Mouse (Mus musculus): ENCODE measurements around the gene Magix.
A peak's percentile ranks its signal among the peaks of the same experiment; 100 is the strongest.

Gene Magix

DNA sequence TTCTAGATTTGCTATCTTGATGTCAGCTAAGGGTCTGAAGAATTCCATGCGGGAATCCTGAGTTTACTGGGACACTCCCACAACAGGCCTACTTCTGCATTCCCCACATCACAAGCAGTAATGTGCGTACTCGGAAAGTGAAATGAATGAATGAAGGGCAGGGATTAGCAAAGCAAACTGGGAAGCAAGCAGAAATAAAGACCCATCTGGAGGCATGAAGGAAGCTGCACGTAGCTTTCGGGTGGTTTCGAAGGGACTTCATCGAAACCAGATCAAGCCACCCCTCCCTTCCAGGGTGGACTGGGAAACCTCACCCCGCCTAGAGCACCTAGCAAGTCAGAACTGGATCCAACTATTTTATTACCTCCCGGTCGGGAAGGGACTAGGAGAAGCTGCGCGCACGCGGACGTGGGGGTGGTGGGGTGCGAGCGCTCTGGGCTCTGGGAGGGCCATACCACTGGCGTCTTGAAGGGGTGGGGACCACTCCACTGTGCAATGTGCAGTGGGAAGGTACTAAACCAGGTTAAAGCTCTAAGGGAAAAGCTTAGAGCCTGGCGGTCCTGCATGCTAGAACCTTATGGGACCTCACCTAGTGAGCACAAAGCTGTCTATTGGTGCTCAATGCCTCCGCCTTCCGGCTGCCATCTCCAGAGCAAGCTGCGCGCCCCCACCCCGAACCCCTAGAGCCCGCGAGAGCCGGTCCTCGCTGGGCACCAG lies 6.6 kb downstream of the Magix start:
- no peak for DNase-seq (ENCODE audit: low spot score in 2 of 2)

DNA sequence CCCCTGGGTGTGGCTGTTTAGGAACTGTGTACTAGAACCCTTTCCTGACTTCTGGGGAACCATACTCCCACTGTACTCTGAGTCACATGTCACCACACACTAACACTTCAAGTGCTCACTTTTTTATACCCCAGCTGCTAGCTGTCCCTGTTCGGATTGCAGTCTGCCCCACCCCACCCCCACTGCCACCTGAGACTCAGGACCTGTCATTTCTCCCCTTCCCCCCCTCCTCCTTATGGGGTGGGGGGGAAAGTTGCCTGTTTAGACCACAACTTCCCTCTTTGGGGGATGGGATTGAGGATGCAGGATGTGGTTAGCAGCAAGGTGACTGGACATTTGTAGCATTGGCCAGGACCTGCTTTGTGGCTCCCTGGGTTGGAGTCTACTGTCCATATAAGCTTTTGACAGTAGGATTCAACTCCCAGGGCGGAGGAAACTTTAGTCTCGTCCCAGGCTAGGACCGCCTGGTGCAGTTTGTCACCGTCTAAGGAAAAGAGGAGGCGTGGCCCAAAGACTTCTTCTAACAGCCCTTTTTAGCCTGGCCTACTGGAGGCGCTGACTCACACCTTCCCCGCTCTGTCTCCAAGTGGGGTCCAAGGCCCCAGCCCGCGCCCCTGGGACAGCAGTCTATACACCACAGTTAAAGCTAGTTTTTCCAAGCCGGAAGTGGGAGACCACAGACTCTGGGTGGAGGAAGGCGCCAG lies 7.3 kb downstream of the Magix start:
- DNase-seq (ENCODE audit: low spot score in 2 of 2): no peak

DNA sequence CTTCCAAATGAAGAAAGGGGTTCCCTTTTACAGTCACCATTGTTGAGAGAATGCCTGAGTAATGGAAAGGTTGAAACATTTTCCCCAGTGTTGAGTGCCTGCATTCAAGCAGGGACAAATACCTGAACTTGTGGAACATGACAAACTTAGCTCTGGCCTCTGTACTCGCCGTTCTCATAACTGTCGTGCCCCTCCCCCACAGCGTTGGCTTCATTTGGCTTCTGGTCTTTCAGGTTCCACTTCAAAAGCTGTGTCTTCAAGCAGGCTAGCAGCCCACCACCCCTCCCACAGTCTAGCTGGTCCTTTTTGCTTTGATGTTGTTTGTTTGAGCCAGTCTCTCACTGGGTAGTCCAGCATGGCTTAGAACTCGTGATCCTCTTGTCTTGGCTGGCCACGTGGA lies 8.3 kb downstream of the Magix start:
- no peak for DNase-seq (ENCODE audit: low spot score in 2 of 2)

DNA sequence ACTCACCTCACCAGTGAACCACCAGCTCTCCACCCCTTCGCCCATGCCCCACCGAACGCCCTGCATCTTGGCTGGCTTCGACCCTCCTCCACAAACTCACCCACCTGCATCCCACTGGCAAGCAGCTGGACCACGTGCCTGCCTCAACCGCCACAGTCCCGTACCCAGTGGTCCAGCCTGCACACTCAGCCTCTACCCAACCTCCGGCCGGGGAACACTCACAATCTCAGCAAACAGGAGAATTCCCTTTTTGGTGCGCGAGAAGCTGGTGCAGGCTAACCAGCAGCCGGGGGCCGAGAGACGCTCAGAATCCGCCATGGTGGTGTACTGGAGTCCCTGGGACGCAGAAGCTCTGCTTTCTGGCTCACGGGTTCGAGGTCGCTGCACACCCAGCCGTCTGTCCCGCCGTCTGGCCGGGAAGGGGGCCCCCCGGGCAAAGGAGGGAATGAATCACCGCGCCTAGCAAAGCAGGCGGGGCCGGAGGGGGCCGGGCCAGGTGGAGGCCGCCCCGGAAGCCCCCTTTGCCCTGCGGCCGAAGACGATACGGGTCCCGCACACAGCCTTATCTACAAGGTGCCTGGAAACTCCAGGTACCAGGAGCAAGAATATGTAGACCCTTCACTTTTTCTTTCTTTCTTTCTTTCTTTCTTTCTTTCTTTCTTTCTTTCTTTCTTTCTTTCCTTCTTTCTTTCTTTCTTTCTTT lies 10.0 kb downstream of the Magix start, which contains the start of gene Plp2:
Gene Plp2 (minus strand): TSS at position 470 of the 703 bp plus-strand sequence.
- peak in 1 of 2 experiments; percentile 27 for DNase-seq (ENCODE audit: low spot score in 2 of 2)

DNA sequence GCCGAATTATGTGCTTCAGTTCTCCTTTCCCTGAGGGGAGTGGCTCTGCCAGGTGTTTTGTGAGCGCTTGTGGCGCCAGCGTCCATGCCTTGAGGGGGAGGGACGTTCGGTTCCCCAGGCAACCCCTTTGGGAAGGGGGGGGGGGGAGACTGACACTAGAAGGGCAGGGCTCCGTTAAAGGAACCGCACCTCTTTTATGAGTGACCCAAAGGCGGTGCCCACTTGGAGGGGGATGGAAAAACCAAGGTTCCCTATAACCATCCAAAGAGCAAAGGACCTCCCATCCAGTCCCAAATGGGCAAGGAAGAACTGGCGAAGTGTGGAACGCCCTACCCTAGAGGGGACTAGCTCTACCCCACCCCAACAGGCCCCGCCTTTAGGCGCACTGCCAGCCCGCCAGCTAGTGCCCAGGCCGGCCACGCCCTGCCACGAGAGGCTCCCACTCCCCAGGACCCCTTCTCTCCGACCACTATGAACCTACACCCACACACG lies 10.6 kb downstream of the Magix start:
- DNase-seq (ENCODE audit: low spot score in 2 of 2): peak; percentile 37 to 54

DNA sequence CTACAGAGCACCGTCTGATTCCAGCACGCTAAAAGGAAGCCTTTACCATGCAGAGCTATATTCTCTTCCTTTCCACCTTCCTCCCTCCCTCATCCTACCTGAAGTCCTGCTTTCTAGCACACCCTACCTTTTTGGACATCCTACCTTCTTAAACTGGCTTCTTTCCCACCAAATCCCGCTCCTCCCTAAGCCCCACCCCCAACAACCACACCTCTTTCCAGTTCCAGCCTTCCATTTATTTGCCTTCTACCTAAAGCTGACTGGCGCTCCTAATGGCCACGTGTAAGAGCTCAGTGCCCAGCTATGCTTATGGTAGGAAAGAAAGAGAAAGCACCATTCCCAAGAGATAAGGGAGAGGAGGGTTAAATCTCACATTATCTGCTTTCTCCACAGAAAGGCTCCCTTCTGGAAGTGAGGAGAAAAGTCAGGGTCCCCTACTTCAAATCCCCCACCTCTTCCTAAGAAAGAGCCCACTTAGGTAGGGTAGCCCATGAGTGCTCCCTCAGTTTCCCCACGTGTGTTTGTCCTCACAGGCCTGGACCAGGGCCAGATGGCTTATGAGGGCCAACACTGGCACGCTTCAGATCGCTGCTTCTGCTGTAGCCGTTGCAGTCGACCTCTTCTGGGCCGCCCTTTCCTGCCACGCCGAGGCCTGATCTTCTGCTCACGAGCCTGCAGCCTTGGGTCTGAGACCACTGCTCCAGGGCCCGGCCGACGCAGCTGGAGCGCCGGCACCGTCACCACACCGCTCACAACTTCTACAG lies 15.1 kb downstream of the Magix start:
- DNase-seq (ENCODE audit: low spot score in 2 of 2): no peak

DNA sequence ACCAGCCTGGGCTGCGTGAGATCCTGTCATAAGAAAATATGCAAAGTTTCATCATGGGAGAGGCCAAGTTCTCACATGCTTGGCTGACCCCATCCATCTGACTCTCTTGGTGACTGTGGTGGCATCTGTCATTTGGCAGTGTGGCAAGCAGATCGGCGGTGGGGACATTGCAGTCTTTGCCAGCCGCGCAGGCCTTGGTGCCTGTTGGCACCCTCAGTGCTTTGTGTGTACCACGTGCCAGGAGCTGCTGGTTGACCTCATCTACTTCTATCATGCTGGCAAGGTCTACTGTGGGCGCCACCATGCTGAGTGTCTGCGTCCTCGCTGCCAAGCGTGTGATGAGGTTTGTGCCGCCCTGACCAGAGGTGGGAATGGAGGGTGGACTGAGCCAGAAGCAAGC lies 16.3 kb downstream of the Magix start:
- DNase-seq (ENCODE audit: low spot score in 2 of 2): no peak

DNA sequence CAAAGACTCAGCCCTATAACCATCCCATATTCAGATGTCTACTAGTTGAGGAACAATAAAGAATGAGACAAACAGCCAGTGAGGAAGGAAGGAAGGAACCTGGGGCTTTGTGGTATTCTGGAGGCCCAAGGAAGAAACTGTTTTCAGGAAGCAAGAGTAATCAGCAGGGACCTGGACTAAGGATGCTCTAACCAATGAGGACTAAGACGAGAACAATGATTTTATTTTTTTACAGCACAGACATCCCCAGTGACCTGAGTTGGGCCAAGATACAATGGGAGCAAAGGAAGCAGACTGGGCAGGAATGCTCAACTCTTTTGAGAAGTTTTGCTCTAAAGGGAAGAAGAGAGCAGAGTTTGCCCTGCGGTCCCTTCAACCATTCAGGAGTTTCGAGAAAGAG lies 18.1 kb downstream of the Magix start:
- no peak for DNase-seq (ENCODE audit: low spot score in 2 of 2)

DNA sequence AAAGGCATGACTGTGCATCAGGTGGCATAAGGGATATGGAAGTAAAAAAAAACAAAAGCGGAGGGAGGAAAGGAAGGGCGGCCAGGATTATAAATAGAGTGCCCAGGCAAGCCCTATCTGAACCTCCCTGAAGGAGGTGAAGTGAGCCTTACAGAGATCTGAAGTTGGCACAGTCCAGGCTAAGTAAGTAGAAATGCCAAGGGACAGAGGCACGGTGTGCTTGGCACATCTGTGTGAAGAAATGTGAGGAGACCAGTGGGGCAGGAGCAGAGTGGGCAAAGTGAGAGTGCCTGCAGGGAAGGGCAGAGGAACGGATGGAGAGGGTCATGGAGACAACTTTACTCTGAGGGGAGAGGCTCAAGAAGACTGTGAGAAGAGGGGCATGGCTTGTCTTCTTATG lies 20.0 kb downstream of the Magix start:
- DNase-seq (ENCODE audit: low spot score in 2 of 2): no peak

DNA sequence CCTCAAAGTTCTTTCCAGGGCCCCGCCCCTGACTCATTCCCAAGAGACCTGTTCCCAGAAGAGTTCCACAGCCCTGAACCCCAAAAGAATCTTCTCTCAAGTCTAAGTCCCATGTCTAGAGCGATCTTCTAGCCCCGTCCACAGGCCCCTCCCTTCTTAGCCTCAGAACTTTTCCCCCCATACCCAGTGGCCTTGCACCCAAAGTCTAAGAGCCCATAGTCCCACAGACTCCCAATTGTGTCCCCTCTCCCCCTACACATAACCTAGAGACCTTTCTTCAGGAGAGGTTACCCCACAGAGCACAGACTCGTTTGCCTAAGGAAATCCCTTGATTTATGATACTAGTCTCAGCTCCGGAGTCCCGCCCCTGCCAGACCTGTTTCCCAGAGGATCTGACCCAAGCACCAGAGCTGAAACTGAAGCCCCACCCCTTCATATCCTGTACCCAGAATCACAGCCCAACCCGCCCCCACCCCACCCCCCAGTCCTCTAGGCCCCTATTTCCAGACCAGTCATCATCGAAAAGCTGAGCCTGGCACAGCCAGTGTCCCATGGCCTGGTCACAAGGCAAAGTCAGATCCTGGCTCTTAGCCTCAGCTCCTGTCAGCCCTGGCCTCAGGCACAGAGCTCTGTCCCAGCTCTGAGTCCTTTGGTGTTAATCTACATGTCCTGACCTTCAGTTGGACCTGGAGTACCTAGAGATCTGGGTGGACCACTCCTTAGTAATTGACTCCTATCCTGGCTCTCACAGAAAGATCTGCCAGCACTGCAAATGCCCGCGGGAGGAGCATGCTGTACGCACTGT lies 22.1 kb downstream of the Magix start:
- no peak for DNase-seq (ENCODE audit: low spot score in 2 of 2)

DNA sequence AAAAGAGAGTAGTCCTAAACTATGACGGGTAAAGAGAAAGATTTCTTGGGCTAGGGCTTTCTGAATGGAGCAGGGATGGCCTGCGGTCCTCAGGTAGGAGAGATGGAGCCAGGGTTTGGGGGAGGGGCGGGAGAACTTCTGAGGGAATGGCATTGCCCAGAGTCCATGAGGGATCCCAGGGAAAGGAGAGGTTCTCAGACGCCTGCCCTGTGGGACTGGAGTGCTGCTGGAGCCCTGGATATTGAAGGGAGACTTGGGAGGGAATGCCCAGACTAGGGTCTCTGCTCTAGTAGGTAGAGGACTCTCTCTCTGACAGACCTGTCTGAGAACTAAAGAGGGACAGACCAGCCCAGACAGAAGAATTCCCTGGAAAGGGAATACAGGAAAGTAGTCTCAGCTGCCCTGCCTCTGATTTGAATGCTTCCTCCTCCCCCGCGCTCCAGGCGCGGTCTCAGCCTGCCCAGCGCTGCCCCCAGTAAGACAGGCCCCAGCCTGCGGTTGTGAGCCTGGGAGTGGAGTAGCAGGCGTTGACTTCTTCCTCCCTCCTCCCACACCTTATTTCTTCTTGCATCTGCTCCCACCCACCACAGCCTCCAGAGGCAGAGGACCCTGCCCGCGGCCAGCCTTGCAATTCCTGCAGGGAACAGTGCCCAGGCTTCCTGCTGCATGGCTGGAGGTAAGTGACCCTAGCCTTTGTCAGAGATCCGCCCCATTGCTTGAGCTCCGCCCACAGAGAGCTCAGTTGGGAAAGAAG lies 22.8 kb downstream of the Magix start:
- no peak for DNase-seq (ENCODE audit: low spot score in 2 of 2)

DNA sequence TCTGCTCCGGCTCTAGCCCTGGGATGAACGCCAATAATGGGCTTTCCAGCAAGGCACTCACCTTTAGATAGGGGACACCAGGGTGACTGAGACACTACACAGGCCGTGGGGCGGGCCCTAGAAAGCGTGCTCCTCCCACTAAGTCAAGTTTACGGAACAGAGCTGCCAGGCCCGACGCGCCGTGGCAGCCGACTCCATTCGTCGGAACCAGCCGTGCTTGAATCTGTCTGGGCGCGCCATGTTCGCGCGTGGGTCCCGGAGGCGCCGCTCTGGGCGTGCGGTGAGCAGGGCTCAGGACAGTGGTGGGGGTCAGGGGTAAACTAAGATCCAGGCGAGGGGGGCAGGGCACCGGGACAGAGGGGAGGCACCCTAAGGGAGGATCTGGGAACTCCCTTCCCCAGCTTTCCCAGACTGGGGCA lies 23.8 kb downstream of the Magix start, which contains the start of gene Prickle3:
Gene Prickle3 (plus strand): TSS at position 40 of the 419 bp plus-strand sequence.
- peak; percentile 16 to 43 for DNase-seq (ENCODE audit: low spot score in 2 of 2)

DNA sequence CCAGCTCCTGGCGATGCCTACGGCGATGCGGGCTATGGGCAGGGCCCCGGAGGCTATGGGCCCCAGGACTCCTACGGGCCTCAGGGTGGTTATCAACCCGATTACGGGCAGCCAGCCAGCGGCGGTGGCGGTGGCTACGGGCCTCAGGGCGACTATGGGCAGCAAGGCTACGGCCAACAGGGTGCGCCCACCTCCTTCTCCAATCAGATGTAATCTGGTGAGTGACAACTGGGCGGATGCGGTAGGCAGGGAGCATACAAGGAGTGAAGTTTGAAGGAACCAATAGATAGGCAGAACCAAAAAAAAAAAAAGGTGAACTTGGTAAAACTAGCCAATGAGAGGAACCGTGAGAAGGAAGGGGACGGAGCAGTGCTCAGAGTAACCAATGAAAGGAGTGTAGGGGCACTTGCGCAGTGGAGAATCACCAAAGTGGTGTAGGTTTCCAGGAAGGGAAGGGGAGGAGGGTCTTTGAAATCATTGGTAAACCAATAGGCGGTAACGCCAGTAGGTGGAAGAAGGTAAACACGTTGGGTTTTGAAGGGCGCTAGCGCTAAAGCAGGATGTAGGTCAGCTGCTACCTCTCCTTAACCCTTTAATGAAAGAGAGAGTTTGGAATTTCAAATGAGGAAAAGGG lies 32.3 kb downstream of the Magix start:
- peak; percentile 64 to 71 for DNase-seq (ENCODE audit: low spot score in 2 of 2)

DNA sequence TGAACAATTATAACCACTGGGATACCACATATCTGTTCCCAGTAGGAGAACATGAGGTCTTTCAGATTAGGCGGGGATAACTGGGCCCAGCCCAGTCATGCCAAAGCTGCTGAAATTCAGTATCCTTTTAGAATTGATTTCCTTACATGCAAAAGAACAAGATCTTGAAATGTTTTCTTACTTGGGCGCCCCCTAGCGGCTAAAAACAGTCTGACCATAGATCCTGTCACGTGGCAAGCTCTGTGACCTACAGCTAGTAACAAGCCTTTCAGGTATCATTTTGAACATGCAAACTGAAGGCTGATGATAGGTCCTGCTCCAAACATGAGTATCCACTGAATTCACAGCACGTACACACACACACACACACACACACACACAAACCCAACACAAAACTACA lies 35.7 kb downstream of the Magix start:
- DNase-seq (ENCODE audit: low spot score in 2 of 2): peak; percentile 53 to 74

DNA sequence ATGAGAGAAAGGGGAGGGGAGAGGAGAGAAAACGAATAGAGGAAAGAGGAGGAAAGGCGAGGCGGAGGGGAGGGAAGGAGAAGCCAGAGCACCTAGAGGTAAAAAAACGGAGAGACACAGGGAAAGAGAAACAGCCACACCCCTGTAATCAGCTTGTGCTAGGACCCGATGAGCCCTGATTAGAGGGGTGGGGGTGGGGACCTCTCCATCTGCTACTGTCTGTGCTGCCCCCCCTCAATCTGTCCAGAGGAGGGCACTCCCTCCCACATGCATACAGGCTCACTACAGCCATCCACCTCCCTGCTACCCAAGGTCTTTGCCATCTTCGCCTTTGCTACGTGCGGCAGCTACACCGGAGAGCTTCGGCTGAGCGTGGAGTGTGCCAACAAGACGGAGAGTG lies 40.3 kb downstream of the Magix start:
- DNase-seq (ENCODE audit: low spot score in 2 of 2): no peak

DNA sequence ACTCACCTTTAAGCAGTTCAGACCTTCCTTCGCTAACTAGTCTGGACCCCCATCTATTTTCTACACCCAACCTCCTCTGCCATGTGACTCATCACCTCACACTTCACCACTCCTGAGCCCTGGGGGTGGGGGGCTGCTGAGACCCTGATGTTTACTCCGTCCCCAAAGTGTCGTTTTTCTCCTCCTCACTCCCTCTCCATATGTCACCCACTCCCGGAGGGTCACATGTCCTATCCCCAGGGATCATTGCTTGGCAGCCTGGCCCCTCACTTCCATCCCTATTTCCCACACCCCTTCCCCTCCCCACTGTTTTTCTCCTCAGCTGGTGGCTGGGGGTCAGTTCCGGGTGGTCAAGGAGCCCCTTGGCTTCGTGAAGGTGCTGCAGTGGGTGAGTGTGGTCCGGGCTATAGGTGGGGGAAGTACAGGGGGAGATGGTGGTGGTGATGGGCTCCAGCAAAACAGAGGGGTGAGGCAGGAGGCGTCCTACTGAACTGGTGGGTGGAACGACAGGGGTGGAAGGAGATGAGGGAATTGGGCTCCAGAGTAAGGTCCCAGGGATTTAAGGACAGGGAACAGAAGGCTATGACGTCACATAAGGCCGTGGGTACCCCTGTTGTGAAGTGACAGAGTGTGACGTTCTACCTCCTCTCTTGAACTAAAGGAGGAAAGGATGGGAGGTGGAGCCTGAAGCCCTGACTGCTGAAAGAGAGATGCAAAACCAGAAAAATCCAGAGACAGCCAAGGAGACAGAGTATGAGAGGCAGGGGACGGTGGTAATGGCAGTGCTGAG lies 41.3 kb downstream of the Magix start:
- no peak for DNase-seq (ENCODE audit: low spot score in 2 of 2)

DNA sequence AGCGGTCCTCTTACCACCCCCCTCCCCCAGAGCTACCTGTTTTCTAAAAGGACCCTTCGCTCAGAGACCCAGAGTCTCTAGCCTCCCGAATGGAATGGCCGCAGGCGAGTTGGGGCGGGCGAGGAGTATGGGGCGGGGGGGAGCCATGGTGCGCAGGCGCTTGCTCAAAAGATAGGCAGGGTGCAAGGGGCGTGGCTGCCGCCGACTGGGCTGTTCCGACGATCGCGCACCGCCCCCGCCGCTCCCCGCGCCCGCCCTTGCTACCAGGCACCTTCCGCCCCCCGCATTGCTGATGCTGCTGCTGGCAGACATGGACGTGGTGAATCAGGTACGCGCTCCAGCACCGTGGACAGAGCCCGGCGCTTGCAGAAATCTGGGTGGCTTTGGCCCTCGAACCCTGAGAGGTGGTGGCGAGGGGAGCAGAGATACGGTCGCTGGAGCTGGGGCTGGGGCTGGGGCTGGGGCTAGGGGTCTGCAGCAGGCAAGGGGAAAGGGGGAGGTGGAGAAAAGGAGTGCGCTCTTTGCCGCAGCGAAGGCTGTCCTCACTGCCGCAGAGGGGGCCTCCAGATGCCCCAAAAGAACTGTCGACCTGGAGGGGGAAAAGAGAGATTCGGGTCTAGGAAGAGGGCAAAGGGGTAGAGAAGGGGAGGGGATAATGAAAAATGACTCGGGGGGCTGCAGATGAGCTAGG lies 42.5 kb downstream of the Magix start, which contains the start of gene Syp:
Gene Syp (plus strand): TSS at position 71 of the 691 bp plus-strand sequence.
- peak; percentile 74 for DNase-seq (ENCODE audit: low spot score in 2 of 2)

DNA sequence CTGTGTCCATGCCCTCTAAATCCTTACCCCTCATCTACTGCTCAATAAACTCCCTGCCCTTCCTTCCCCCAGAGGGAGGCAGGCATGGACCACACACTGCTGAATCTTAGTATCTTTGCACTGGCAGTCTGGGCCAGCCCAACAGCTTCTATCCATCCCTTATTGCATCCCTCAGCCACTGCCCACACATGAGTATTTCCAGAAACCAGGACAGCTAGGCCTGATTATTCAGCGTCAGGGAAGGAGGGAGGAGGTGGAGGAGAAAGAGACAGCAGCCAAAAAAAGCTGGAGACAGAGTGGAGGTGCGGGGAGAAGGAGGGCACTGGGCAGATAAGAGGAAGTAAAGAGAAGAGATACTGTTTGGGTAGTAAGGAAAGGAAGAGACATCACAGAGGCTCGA lies 46.0 kb downstream of the Magix start:
- no peak for DNase-seq (ENCODE audit: low spot score in 2 of 2)
